Mouse (Mus musculus): ENCODE data around the gene Pcdh17. TPM values are rescaled to one million over a fixed set of nuclear protein-coding genes. Genes with fewer than 3 reads are reported as not detected.

The Pcdh17 gene
- total RNA-seq (2023) = under 1 TPM in 1 of 2 experiments, not detected in 1; 0.04 TPM

DNA sequence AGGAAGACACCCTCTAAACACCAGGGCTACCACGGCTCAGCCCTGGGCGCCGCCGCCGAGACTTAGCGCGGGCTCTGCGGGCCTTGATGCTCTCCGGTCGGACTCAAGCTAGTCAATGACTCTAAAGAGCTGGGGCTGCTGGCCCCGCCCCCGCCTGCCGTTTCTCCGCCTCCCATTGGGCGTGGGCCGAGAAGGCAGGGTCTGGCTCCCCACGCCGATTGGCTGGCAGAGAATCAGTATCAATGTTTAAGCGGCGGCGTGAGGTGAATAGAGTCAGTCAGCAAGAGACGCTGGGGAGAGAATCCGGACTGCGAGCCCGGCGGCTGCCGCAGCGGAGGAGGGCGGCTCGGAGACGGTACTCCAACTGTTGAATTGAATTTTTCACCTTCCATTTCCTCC lies at the start of gene Pcdh17:
Gene Pcdh17 (plus strand): TSS at position 276 of the 399 bp plus-strand sequence.

